Mouse (Mus musculus) hindlimb bud, embryonic 11.5 days (tissue): ENCODE data around the gene Nudt9.

Experiments used
- DNase-seq: peaks from one replicate; pipeline ENCODE4 v3.0.0-alpha.2; 2012; ENCODE audit warnings: low read depth, low spot score; ENCODE audit errors: extremely low spot score

Nudt9 gene

GRCm38 (mm10) chr5:104035824-104036223, 10.3 kb upstream of the Nudt9 start:
- no peak for DNase-seq

- DNase-seq: no peak
Observed at GRCm38 (mm10) chr5:104036686-104037085, 9.4 kb upstream of the Nudt9 start.

GRCm38 (mm10) chr5:104039154-104039932, 6.8 kb upstream of the Nudt9 start:
- no peak for DNase-seq

GRCm38 (mm10) chr5:104042906-104043305, 3.2 kb upstream of the Nudt9 start:
- no peak for DNase-seq

GRCm38 (mm10) chr5:104043704-104044103, 2.4 kb upstream of the Nudt9 start:
- DNase-seq: no peak

- no peak for DNase-seq
Observed at GRCm38 (mm10) chr5:104047200-104048105, 1.3 kb downstream of the Nudt9 start.

GRCm38 (mm10) chr5:104048139-104048538, 2.0 kb downstream of the Nudt9 start:
- no peak for DNase-seq

- no peak for DNase-seq
Observed at GRCm38 (mm10) chr5:104052956-104053355, 6.8 kb downstream of the Nudt9 start.

GRCm38 (mm10) chr5:104054938-104055337, 8.8 kb downstream of the Nudt9 start:
- DNase-seq: no peak

- DNase-seq: no peak
Observed at GRCm38 (mm10) chr5:104055816-104056215, 9.7 kb downstream of the Nudt9 start.

GRCm38 (mm10) chr5:104056295-104056694, 10.2 kb downstream of the Nudt9 start:
- no peak for DNase-seq

GRCm38 (mm10) chr5:104058021-104058420, 11.9 kb downstream of the Nudt9 start:
- no peak for DNase-seq

- DNase-seq: no peak
Observed at GRCm38 (mm10) chr5:104059628-104060027, 13.5 kb downstream of the Nudt9 start.

- no peak for DNase-seq
Observed at GRCm38 (mm10) chr5:104060429-104060828, 14.3 kb downstream of the Nudt9 start.

GRCm38 (mm10) chr5:104061936-104062772, 16.0 kb downstream of the Nudt9 start:
- no peak for DNase-seq

- DNase-seq: no peak
Observed at GRCm38 (mm10) chr5:104062773-104063551, 16.9 kb downstream of the Nudt9 start.

- DNase-seq: no peak
Observed at GRCm38 (mm10) chr5:104068751-104069150, 22.6 kb downstream of the Nudt9 start.

GRCm38 (mm10) chr5:104071048-104071447, 24.9 kb downstream of the Nudt9 start:
- DNase-seq: no peak

GRCm38 (mm10) chr5:104072272-104072886, 26.3 kb downstream of the Nudt9 start:
- DNase-seq: no peak

- DNase-seq: no peak
Observed at GRCm38 (mm10) chr5:104073602-104074001, 27.5 kb downstream of the Nudt9 start.
